Mouse (Mus musculus) testis, adult 2 months (tissue): ENCODE data around the gene Memo1. TPM values are rescaled to one million over a fixed set of nuclear protein-coding genes. Genes with fewer than 3 reads are reported as not detected.

Experiments used
- H3K27ac ChIP-seq: fragments of 200-500 bp; 2 replicates; pipeline ENCODE4 v1.5.1; 2012; ENCODE audit warnings: low read depth, low read length; ENCODE audit not compliant: control insufficient read depth, insufficient read depth
- H3K27me3 ChIP-seq: fragments of 200-500 bp; 2 replicates; pipeline ENCODE4 v1.6.1; 2012; ENCODE audit warnings: mild to moderate bottlenecking, low read length, moderate library complexity; ENCODE audit not compliant: control insufficient read depth, insufficient read depth
- H3K36me3 ChIP-seq: fragments of 200-500 bp; 2 replicates; pipeline ENCODE4 v1.6.1; 2012; ENCODE audit warnings: mild to moderate bottlenecking, low read length; ENCODE audit not compliant: control insufficient read depth, insufficient read depth
- H3K4me1 ChIP-seq: fragments of 200-500 bp; 2 replicates; pipeline ENCODE4 v1.6.1; 2012; ENCODE audit warnings: low read length; ENCODE audit not compliant: control insufficient read depth, insufficient read depth
- H3K4me3 ChIP-seq: fragments of 200-500 bp; 2 replicates; pipeline ENCODE4 v1.5.1; 2012; ENCODE audit warnings: low read depth, mild to moderate bottlenecking, low read length, moderate library complexity, mixed read lengths; ENCODE audit not compliant: control insufficient read depth
- CTCF ChIP-seq: fragments of 200-500 bp; IDR thresholded peaks from 2 replicates; pipeline ENCODE4 v1.5.1; 2012; ENCODE audit warnings: low read depth, mild to moderate bottlenecking, inconsistent platforms, low read length, moderate library complexity; ENCODE audit not compliant: control insufficient read depth, insufficient read depth, insufficient replicate concordance
- POLR2A ChIP-seq: fragments of 200-500 bp; IDR thresholded peaks from 2 replicates; pipeline ENCODE4 v1.6.1; 2012; ENCODE audit warnings: low read depth, mild to moderate bottlenecking, inconsistent platforms, low read length, moderate library complexity; ENCODE audit not compliant: control insufficient read depth
- polyA plus RNA-seq: library from polyadenylated mRNA; depleted of rRNA; stranded (reverse); fragments of >200 nt; gene quantifications from 2 replicates; pipeline ENCODE4 v1.2.3, GENCODE M21; 2012

Memo1 gene
- polyA plus RNA-seq, 1 experiment: 110 TPM

DNA sequence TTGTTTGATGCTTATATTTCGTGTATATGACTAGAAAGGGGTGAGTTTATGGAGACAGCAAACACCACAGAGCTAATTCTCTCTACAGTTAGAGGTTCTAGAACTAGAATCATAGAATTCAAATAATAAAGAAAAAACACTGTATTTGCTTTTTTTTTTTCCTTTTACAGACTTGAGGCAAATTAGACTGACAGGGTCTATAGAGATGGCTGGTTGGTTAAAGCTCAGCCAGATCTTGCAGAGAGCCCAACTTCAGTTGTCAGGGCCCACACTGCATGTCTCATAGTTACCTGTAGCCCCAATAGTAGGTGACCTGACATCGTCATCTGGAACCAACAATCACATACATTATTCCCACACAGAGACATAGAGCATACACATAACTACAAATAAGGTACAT lies 28.5 kb upstream of the Memo1 start, which contains the start of gene Dpy30:
Gene Dpy30 (minus strand): TSS at position 101 of the 400 bp plus-strand sequence.
- Histone ChIP-seq H3K4me3 (peak within 1 kb of the TSS; percentile 76), H3K27me3 (no peaks in the 10 kb centered on the region), H3K27ac (no peak within 1 kb of the TSS), H3K36me3 (no peaks in the 10 kb centered on the region), H3K4me1 (no peaks in the 10 kb centered on the region)
- TF ChIP-seq POLR2A (no peak), CTCF (no peak)

DNA sequence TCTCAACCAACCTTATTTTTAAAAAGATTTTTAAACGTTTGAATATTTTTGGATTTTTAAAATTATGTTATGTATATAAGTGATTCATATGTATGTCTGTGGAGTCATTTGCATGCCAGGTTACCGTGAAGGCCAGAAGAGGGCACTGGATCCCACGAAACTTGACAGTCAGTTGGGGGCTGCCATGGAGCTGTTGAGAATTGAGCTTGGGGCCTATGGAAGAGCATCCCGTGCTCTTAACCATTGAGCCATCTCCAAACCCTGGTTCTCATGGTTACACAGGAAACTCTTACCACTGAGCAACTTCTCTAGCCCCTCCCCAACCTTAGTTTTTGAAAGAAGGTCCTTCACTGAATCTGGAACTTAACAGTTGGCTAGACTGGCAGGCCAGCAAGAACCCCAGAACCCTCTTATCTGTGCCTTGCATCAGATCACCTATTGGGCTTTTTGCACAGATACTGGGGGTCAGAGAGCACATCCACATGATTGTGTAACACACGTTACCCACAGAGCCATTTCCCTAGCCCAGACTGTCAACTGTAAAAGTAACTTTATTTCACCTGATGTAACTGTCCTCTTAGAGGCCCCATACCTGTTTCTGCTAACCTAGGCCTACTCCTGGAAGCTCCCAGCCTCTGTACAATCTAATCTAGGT lies 27.2 kb upstream of the Memo1 start:
- Histone ChIP-seq H3K27me3 (no peaks in the 10 kb centered on the region), H3K4me3 (peak overlapping the region; percentile 76), H3K4me1 (no peaks in the 10 kb centered on the region), H3K36me3 (no peaks in the 10 kb centered on the region), H3K27ac (no peak overlapping the region)
- TF ChIP-seq CTCF: no peak
- TF ChIP-seq POLR2A: no peak

DNA sequence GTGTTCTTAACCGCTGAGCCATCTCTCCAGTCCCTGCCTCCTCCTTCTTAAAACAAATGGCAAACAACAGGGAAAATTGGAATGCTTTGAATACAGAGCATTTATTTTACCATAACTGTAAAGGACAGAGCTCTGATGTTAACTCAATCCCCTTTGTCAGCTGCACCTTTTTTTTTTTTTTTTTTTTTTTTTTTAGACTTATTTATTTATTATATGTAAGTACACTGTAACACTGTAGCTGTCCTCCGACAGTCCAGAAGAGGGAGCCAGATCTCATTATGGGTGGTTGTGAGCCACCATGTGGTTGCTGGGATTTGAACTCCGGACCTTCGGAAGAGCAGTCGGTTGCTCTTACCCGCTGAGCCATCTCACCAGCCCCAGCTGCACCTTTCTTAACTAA lies 23.4 kb upstream of the Memo1 start:
- no peaks in the 10 kb centered on the region for H3K36me3 ChIP-seq

DNA sequence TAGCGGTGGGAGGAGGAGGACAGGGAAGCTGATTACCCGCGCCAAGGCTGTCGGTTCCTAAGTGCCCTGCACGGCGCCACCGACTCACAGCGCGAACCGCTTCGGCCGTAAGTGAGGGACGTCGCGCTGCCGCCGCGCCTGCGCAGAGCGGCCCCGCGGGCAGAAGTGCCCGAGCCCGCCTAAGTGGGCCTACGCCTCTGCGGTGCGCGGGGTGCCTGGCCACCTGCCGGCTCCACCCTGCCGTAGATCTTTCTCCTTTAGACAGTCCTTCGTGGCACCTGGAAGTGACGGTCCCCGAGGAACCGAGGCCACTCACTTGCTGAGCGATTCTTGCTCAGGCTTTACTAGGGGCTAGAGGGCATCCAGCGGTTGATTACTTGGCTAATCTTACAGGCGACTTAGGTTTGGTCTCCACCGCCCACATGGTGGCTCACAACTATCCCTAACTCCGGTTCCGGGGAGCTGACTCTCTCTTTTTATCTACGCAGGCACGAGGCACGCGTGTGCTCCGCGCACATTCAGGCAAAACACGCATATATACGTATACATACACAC lies 21.1 kb upstream of the Memo1 start:
- H3K27me3 ChIP-seq: no peaks in the 10 kb centered on the region
- H3K4me1 ChIP-seq: peaks cover 3% of the 10 kb centered on the region
- H3K27ac ChIP-seq: peak overlapping the region; percentile 92
- H3K36me3 ChIP-seq: peaks cover 1% of the 10 kb centered on the region; the same call in 1 of the 2 replicates
- peak overlapping the region; percentile 97 for H3K4me3 ChIP-seq
- no peak for TF ChIP-seq CTCF
- TF ChIP-seq POLR2A: peak; percentile 95

More for the DNA sequence above, 23.4 kb upstream of the Memo1 start:
- Histone ChIP-seq H3K27me3 (no peaks in the 10 kb centered on the region), H3K27ac (no peak overlapping the region), H3K4me3 (no peak overlapping the region), H3K4me1 (peaks cover 3% of the 10 kb centered on the region)
- no peak for TF ChIP-seq POLR2A
- TF ChIP-seq CTCF: no peak

DNA sequence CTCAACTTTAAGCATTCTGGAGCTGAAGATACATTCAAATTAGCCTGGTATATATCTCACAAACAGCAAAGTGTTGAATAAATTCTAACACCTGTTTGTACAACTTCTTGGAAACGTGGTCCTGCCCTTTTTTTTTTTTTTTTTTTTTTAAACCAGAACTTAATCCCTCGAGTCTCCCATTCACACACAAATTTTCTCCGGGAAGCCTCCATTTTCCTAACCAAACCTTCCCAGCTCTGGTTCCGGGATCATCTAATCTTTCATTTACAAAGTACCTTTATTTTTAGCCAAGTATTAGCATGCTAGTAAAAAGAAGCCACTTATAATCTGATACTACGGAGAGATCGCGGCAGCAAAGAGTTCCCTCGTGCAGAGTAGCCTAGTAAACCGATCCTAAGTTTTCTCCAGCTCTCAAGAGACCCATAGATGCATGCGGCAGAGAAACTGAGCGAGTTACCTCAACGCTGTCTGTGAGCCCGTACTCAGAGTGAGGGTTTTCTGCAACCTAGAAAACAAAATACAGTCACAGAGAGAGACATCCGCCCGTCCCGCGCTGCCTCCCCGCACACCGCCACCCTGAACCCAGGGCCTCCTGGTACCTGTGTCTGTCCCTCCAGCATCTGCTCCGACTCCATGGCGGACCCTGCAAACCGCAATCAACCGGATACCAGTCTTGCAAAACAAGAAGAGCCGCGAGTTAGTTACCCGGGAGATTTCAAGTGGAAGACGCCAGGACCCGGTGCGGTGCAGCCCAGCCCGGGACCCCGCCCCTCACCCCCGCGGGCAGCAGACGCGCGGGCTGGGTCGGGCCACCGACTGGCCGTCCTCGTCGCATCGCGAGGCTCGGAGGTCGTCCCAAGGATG lies 20.4 kb upstream of the Memo1 start:
- Histone ChIP-seq H3K4me3 (peak overlapping the region; percentile 97), H3K27ac (peak overlapping the region; percentile 92), H3K4me1 (peaks cover 3% of the 10 kb centered on the region), H3K27me3 (no peaks in the 10 kb centered on the region), H3K36me3 (peaks cover 1% of the 10 kb centered on the region; the same call in 1 of the 2 replicates)
- no peak for TF ChIP-seq CTCF
- TF ChIP-seq POLR2A: no peak

DNA sequence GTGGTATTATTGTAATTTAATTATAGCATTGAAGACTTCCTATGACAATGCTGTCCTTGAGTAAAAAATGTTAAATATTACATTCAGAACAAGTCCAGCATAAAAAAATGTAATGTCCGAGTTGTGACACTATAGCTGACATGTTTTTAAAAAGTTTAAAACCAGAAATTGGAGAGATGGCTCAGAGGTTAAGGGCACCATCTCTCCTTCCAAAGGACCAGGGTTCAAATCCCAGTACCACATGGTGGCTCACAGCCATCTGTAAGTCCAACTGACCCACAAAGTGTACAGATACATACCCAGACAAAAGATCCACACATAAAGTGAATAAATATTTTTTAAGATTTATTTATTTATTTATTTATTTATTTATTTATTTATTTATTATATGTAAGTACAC lies 10.7 kb upstream of the Memo1 start:
- Histone ChIP-seq H3K27me3 (no peaks in the 10 kb centered on the region), H3K27ac (no peak overlapping the region), H3K4me1 (no peaks in the 10 kb centered on the region), H3K4me3 (no peak overlapping the region), H3K36me3 (no peaks in the 10 kb centered on the region)
- TF ChIP-seq POLR2A (no peak), CTCF (no peak)

DNA sequence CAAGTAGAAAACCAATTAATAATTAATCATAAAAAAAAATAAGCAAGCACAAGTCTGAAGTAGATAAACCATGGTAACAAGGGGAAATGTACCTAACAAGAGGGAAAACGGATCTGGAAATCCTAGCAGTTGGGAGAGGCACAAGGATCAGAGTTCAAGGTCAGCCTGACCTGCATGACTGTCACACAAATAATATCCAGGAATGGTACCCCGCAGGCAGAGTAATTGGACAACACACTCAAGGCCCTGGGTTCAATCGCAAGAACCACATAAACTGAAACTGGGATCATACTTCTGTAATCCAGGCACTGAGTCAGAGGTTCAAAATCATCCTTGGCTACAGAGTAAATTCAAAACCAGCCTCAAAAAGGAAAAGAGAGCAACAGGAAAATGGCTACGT lies 10.3 kb upstream of the Memo1 start:
- TF ChIP-seq POLR2A (no peak), CTCF (no peak)
- no peak overlapping the region for H3K4me3 ChIP-seq
- H3K4me1 ChIP-seq: no peaks in the 10 kb centered on the region
- H3K27ac ChIP-seq: no peak overlapping the region
- no peaks in the 10 kb centered on the region for H3K27me3 ChIP-seq
- H3K36me3 ChIP-seq: no peaks in the 10 kb centered on the region
